Mouse (Mus musculus): ENCODE measurements around the gene Csmd2.
A peak's percentile ranks its signal among the peaks of the same experiment; 100 is the strongest.

Csmd2 gene

DNA sequence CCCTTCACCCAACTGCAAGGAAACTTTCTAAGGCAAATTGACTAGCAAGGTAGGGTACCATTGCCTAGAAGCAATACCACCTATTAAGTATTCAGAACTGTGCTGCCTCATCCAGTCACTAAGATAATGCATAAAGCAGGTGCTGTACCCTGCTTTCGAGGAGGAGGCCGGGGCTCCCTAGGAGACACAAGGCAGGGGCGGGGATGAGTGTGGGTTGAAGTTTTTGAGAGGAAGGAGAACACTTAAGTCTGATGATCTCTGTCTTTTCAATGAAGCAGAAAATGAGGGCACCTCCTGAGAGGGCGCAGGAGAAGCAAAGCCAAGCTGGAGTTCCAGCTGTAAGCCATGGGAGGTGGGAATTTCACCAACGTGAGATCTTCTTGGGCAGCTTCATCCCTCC, 271.6 kb downstream of the Csmd2 start:
- no peak for DNase-seq

DNA sequence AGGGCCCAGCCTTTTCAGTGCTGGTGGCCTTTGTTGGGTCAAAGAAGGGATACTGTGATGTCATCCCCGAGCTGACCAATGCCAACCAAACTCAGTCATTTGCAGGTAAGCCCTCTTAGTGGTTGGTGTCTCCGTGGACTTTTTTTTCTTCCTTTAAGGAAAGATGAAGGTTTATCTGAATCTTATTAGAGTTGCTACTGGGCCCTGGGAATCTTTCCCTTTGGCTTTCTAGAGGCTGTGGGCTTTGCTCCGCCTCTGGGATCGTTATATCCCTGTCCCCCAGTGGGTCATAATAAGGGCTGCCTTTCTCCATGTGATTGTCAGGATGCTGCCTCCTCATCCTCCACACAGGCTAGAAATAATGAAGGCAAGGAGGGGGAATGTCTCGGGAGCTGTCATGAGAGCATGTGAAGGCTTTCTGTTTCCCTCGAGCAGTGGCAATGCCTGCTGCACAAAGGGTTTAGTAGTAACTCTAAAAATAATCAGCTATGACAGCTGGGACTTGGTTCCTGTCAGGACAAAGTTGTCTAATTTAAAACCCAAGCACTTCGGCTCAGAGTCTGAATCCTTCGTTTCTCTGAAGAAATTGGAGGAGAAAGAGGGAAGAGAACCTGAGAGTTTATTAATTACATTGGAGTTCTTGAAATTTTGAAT, 273.4 kb downstream of the Csmd2 start, which contains the start of gene Hmgb4:
Gene Hmgb4 (minus strand): TSS at position 51 of the 654 bp plus-strand sequence.
- DNase-seq = no peak

DNA sequence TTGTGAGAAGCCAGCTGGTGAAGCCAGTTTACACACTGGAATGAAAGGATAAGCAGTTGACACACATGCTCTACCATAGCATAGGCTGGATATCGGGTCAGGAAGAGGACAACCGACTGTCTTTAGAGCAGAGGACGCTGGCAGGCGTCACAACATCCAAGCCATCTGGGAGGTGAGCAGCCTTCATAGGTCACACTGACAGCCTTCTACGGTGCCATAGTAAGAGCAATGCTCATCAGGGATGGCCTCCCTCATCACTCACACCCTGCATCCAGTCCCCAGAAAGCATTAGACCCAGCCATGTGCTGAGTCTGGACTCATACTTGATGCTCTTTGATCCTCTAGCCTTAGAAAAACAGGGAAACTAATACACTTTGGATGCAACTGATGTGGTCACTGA, 276.8 kb downstream of the Csmd2 start:
- no peak for DNase-seq

DNA sequence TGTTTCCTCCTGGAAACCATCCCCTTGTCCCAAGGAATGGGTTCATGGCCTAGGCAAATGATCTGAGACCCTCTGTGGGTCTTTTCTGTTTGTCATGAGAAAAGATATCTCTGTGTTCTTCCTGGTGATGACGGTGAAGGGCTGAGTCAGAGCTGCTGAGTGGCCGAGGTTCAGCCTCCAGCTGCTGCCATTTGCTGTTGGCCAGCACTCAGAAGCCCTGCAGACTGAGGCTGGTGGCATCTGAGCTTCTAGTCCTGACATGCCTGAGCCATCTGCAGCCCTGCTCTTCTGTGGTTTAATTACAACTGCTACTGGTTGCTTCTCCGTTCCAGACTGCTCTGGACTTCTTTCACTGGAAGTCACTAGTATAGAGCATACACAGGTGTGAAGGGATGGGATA, 277.7 kb downstream of the Csmd2 start:
- no peak for DNase-seq

DNA sequence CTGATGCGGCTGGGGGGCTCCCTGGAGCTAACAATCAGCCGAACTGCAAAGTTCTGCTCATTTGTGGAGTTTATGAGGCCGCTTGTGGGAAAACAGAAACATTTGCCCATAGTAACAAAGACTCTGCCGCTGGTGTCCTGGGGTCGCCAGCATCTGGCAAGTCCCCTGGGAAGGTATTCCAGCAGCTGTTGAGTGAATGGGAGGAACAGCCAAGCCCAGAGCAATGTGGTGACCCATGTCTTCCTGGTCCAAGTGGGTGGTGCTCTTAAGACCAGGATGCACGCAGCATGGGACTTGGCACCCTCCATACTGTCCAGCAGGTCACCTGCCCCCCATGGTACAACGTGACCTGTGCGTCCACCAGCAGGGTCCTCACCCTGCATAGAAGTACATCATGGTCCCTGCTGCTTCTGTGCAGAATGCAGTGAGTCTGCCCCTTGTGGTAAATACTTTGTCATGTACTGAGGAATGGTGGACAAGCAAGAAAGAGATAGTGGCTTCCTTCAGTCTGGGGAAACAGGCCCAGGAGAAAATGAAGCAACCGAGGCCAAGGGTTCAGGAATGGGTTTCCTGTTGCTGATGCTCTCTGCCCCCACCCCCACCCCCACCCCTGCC, 281.7 kb downstream of the Csmd2 start:
- no peak for DNase-seq

DNA sequence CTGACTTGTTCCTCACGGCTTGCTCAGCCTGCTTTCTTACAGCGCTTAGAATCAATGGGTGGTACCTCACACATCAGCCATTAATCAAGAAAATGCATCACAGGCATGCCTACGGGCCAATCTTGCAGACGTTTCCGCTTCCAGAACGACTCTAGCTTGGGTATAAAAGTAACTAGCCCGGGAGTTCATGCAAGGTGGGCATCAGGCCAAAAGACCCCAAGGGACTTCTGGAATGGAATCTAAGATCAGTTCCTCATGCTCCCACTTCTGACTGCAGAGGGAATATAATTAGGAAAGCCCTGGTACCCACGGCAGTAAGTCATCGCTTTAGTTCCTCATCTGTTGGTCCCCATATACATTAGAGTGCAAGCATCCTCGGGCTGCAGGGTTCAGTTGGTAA, 282.5 kb downstream of the Csmd2 start:
- DNase-seq = no peak

DNA sequence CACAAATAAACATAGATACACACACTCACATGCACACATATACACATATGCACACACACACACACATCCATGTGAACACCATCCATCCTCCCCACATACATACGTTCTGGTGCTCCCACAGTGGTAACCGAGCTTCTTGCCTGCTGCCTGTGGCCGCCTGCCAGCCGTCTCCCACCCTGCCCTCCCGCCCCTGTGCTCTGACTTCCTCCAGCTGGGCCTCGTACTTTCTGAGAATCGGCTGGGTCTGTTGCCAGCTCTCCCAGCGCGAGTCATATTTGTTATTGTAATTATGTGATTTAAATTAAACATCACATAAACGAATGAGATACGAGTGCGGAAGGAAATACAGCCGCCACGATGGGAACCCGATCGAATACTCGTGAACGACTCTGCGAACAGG, 283.3 kb downstream of the Csmd2 start:
- DNase-seq = no peak

DNA sequence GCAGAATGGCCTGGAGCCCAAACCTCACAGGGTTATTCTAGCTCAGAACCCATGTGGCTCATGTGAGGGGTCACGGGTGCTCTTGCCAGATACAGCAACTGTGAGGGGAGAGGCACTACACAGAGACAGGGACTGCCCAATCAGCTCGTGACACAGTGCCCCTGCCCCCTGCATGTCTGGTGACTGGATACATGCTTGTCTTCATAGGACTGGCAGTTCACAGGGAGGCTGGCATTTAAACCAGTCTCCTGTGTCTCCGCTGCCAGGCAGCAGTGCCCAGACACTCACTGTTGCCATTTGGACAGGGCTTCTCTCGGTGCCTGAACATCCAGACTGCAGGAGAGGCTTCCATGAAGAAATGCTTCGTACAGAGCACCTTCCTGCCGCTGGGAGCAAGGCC, 284.8 kb downstream of the Csmd2 start:
- no peak for DNase-seq

DNA sequence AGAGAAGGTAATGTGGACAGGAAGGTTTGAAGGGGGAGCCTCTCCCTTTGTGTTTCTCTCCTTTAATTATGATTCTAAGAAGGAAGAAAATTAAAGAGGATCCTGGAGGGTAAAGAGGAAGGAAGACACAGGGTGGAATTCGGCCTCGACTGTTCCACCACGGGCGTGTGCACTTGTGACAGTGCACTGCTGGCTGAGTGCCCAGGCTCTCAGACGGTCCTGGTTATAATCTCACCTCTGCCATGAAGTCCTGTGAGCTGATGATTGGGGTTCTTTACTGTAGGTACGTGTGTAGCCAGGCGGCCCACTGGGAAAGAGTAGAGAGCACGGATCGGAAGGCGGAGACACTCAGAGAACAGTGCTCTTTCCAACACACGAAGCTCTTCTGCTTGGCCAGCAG, 285.5 kb downstream of the Csmd2 start:
- DNase-seq = no peak

DNA sequence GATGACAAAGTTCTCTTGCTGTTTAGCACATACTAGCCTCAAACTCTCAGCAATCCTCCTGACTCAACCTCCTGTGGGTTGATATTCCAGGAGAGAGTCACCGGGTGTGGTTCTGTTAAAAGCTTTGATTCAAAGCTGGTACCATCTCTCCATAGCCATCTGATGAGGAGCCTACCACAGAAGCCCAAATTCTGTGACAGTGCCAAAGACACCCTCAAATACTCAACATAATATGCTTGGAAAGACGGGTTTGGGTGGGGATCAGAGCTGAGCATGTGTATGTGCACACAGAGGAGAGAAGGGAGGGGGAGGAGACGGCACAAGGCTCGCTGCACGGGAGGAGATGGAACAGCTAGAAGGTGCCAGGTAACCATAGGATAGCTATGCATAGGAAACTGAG, 287.5 kb downstream of the Csmd2 start:
- DNase-seq = peak; percentile 17

DNA sequence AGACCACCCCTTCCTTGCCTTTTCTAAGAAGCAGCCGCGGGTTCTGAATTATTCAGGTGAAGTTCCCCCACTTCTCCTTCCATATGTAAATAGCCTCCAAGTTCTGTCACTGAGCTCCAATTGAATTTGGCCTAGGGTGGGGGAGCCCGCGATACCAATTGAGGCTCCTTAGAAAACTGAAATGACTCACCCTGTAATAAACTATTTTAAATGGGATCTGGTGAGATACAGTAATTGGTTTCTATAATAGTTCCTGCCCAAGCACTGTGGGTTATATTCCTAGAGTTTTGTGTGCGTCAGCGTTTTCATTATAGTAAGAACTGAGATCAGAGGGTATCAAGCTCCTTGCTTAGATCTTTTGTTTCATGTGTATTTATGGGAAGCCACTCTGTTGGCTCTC, 287.9 kb downstream of the Csmd2 start:
- no peak for DNase-seq

DNA sequence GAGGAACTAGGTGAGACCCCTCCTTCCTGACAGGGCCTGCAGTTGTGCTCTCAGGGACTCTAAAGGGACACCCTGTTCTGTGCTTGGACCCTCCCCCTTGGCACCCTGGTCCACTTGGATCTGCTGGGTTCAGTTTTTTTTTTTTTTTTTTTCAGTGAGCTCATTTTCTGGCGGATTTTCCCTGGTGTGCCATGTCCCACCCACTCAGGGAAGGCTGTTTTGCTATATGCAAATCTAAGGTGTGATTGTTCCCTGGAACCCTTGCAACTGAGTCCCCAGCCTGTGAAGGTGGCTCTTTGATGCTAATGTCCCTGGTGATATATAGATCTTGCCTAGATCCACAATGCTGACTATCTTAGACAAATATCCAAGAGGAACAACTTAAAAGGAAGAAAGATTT, 297.4 kb downstream of the Csmd2 start:
- peak; percentile 17 for DNase-seq

DNA sequence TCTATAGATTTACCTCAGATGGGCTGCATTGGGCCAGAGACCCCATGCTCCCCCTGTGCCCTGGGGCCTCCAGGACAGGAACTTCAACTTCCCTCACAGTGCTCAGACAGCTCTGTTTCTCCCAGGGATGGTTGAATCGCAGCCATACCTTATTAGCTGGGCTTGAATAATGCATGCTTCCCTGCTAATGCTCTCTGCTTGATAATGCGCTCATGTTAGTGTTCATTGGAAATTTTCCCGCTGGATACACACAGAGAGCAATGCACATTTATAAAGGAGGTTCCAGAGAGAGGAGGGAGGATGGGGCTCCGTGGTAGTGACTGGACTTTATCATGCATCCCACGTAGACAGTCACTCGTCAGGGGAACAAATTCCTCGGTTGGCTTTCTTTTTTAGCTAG, 300.4 kb downstream of the Csmd2 start:
- DNase-seq = no peak

DNA sequence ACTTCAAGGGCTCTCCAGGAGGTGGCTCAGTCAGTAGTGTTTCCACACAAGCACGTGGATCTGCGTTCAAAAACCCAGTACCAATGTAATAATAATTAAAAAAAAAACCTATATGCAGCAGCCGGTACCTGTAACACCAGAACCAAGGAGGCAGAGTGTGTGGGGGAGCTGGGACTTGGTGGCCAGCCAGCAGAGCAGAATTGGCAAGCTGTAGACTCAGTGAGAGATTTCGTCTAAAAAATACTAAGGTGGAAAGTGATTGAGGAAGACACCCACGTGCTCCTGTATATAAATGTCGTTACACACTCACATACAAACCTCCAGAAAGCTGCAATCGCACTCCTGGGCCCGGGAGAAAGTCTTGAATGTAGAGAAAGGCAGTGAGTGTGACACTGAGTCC, 316.4 kb downstream of the Csmd2 start:
- peak; percentile 82 for DNase-seq

DNA sequence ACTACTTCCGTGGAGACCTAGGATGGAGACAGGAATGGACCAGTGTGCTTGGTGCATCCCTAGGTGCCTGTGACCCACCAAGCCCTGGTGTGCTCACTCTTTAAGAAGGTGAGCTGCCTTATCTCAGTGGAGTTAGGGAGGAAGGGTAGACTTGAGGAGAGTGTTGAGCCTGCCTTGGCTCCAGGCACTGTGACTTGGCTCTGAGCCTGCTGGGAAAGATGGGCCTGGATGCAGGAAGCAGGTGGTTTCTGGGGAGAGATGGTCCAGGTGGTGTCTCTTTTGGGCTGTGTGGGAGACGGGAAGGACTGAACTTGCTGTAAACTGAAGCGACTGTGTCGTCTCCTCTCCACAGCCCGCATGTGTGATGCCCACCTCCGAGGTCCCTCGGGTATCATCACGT, 318.4 kb downstream of the Csmd2 start:
- DNase-seq = peak; percentile 36

DNA sequence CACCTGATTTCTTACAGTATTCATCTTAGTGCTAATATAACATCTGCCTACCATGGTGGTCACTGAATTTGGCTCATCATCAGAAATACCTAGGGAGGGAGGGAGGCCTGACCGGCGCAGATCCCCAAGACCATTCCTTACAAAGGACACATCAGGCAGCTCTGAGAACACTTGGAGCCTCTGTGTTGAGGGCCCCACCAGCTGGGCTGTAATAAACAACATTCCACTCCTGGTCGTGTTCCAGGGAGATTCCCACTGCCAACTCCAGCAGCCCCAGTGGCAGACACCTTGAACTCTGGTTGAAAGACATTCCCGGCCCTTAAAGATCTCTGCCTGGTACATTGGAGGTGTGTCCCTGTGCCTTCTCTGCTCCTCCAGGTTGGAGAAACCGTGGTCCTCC, 327.7 kb downstream of the Csmd2 start:
- DNase-seq = no peak

DNA sequence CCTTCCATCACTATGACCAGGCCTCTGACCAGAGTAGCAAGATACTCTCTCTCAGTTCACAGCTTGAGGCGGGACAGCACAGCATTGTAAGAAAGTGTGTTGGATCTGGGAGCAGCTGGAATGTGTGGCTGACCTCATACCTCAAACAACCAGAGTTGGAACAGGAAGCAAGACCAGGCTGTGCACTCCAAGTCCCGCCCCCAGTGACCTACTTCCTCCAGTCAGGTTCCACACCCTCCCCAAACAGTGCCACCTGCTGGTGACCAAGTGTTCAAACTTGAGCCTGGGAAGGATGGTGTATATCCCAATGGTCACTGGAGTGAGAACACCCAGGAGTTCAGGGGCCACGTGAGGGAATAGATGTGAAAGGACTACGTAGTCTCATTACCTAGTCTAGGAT, 330.3 kb downstream of the Csmd2 start:
- DNase-seq = no peak

DNA sequence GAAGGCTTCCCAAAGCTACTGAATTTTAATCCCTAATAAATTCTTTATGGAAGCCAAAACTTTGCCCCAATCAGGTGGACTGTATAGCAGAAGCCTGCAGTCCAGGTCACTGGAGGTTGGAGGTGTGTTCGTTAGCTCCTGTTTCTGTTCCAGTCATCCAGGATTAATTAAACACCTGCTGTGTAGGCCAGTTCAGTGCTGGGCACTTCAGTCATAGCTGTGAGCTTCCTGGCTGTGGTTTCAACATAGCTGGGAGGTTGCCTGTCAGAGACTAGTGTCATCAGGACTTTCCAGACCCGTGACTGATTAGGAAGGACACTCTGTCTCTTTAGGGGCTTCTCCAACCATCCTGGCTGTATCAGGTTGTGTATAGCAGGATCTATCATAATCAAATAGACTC, 337.9 kb downstream of the Csmd2 start:
- no peak for DNase-seq

DNA sequence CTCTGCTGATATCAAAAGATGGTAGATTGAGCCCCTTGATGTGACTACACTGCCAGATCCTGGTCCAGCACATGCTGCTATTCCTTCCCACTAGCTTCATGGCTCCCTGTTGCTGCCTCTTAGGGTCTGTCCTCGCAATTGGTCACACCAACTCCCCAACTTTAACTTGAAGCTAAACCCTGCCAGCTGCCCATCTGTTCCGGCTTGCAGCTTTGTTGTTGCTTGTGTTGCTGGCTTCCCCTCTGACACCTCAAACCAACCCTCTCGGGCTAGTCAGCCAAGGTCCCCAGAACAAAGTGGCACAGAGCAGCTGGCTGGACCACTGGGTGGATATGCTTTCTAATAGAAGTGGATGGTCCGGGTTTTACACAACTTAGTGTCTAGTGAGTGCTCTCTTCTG, 339.1 kb downstream of the Csmd2 start:
- DNase-seq = no peak

DNA sequence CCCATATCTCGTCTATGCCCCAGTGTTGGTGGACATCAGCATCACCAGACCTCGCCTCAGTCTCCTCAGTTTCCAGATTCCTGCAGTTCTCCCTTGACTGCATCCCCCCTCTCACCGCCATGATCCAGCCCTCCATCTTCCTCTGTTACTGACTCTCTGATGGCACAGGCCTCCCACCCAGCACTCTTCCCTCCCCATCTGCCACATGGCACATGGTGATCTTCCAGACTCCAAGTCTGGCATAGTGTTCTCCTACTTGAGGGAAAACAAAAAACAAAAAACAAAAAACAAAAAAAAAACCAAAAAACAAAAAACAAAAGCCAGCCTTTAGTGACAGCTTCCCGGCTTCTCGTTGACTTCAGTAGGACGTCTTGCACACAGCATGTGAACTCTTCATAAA, 339.8 kb downstream of the Csmd2 start:
- DNase-seq = no peak

DNA sequence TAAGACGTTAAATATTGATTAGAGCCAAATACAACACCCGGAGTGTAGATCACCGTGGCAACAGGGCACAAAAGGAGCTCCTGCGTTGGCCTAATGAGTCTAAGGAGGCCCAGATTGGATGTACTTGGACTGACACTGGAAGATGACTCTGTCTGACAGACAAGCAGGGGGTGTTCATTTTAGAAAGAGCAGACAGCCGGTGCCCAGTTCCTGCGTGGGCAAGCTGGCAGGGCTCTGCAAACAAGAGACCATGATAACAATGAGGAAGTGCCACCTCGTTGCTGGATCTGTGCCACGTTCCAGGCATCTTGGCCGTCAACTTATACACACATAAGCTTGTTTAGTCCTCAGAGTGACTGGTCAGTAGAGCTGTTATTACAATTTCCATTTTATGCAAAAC, 342.9 kb downstream of the Csmd2 start:
- DNase-seq = peak; percentile 47

DNA sequence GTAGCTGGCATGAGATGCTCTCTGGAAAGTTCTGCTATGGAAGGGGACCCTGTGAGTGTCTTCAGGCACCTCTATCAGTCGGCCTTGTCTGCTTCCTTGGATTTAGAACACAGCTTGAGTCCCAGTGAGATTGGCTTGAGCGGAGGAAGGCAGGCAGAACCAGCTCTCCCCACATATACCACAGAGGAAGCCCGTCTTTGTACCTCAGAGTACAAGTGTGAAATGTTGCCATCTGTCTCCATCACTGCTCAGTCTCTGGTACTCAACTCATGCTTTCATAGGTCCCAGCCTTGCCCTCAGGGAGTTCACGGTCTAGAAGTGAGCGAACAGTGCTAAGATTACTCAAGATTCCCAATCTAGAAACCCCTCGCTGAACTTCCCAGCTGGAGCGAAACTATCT, 352.8 kb downstream of the Csmd2 start:
- DNase-seq = no peak

DNA sequence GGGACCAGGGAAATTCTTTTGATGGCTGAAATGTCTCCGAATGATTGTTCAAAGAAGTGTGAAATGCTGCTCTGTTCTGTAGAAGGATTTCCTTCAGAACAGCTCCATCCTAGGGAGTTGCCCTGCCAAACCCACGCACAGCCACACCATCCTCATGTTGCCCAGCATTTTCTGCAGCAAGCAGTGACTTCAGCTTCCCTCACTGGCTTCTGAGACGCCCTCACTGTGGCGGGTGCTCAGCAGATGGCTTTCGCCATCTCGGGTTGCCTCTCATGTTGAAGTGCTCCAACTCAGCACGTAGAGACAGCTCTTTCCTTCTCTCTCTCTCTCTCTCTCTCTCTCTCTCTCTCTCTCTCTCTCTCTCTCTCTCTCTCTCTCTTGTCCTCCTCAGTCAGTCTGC, 353.7 kb downstream of the Csmd2 start:
- peak; percentile 25 for DNase-seq

DNA sequence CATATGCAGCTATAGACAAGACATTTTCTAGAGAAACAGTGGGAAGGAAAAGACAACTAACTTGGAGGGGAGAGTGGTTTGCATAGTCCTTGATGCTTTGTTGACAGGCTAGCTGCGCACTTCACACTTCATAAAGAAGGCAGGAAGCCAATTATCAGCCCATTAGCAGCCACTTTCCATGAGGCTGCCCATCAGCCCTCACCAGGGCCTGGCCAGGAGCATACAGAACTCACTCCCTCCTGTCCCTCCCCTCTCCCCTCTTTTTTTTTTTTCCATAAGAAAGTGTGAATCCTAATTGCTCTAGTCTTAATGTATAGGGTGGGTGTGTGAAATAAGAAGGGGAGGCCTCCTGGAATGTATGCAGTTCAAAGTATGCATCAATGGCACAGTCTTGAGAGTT, 354.6 kb downstream of the Csmd2 start:
- DNase-seq = no peak

DNA sequence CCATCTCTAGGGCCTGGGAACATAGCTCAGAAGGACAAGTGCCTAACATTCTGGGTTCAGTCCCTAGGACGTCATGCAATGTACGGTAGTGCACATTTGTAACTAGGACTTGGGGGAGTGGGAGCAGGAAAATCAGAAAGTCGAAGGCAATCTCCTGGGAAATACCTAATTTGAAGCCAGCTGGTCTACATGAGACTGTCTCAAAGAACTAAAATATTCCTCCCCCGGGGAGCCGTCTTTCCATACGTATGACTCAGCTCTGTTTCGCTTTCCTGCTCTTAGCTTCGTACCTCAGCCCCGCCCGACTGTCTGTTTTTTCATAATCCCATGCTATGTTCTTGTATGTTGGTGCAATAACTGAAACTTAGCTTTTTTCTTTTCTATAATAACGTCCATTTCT, 371.1 kb downstream of the Csmd2 start:
- DNase-seq = peak; percentile 45

Measured in right cerebral cortex, postnatal 25 days (tissue).